Mouse (Mus musculus) limb, embryonic 11.5 days (tissue): ENCODE results near the gene Ece1. TPM values are rescaled to one million over a fixed set of nuclear protein-coding genes. Genes with fewer than 3 reads are reported as not detected.
A peak's percentile ranks its signal among the peaks of the same experiment; 100 is the strongest.
"Not testable (repeated sequence)": the region's sequence is repeated elsewhere in the genome, so short reads cannot be mapped to it uniquely, and the experiment has no call there.

Experiments used
- ATAC-seq: fragments of 200-750 bp; cut with Nextera tagmentation; 2 replicates; pipeline ENCODE4 v1.8.0; 2017; ENCODE audit warnings: low read depth; ENCODE audit not compliant: insufficient number of reproducible peaks, low FRiP score, low TSS enrichment
- DNase-seq: peaks from one replicate; pipeline ENCODE4 v3.0.0-alpha.2; 2015; ENCODE audit warnings: low spot score
- H3K27ac ChIP-seq: fragments of 300-500 bp; sonication (generic); replicated peaks from 2 replicates; pipeline ENCODE4 v1.5.1; 2014; ENCODE audit warnings: low read depth, mild to moderate bottlenecking, low read length
- H3K27me3 ChIP-seq: fragments of 300-500 bp; sonication (generic); 2 replicates; pipeline ENCODE4 v1.6.1; 2014; ENCODE audit warnings: mild to moderate bottlenecking, low read length, mixed read lengths; ENCODE audit not compliant: control insufficient read depth, insufficient read depth
- H3K36me3 ChIP-seq: fragments of 300-500 bp; sonication (generic); 2 replicates; pipeline ENCODE4 v1.6.1; 2014; ENCODE audit warnings: mild to moderate bottlenecking, low read length, moderate library complexity, mixed read lengths; ENCODE audit not compliant: control insufficient read depth, insufficient read depth
- H3K4me1 ChIP-seq: fragments of 300-500 bp; sonication (generic); 2 replicates; pipeline ENCODE4 v1.6.1; 2014; ENCODE audit warnings: low read length, mixed read lengths; ENCODE audit not compliant: control insufficient read depth, insufficient read depth
- H3K4me2 ChIP-seq: fragments of 300-500 bp; sonication (generic); 2 replicates; pipeline ENCODE4 v1.6.1; 2014; ENCODE audit warnings: low read depth, mild to moderate bottlenecking, moderate library complexity; ENCODE audit not compliant: severe bottlenecking
- H3K4me3 ChIP-seq: fragments of 300-500 bp; sonication (generic); 2 replicates; pipeline ENCODE4 v1.5.1; 2014; ENCODE audit warnings: low read depth, low read length
- H3K9ac ChIP-seq: fragments of 300-500 bp; sonication (generic); 2 replicates; pipeline ENCODE4 v1.6.1; 2014; ENCODE audit warnings: mild to moderate bottlenecking, low read length
- H3K9me3 ChIP-seq: fragments of 300-500 bp; sonication (generic); 2 replicates; pipeline ENCODE4 v1.6.1; 2016; ENCODE audit warnings: low read length; ENCODE audit not compliant: control insufficient read depth
- WGBS: fragments of 180-500 bp; shearing (Covaris S2); extraction: QIAGEN DNeasy Blood & Tissue Kit; methylation state at CpG from one replicate; pipeline ENCODE4 v1.1.7; 2014; 5-methylcytosine and 5-hydroxymethylcytosine counted together
- polyA plus RNA-seq: library from polyadenylated mRNA; unstranded; fragments of >200 nt; fragmentation: Nextera tagmentation; extraction: Ambion mirVana; gene quantifications from 2 replicates; pipeline ENCODE4 v1.2.1, GENCODE M21; 2014

Ece1 gene
- polyA plus RNA-seq, 1 experiment from 2014 or later, result 38.0 TPM

- H3K9ac ChIP-seq, result no peak overlapping the region
- H3K27me3 ChIP-seq, result no peaks in the 10 kb centered on the region
- DNase-seq (peak; percentile 84), ATAC-seq (no peak)
- H3K4me3 ChIP-seq, result no peak overlapping the region
- no peak overlapping the region for H3K27ac ChIP-seq
- no peak overlapping the region for H3K4me2 ChIP-seq
- H3K36me3 ChIP-seq, result peaks cover 25% of the 10 kb centered on the region
- H3K4me1 ChIP-seq, result no peaks in the 10 kb centered on the region
- WGBS, result 72% methylated on average over 9 of the region's 9 CpGs
- peaks cover 5% of the 10 kb centered on the region; the same call in 1 of the 2 replicates for H3K9me3 ChIP-seq
Measured at GRCm38 (mm10) chr4:137963881-137964584, 102.0 kb downstream of the Ece1 start.

GRCm38 (mm10) chr4:137964585-137964930 is 102.5 kb downstream of the Ece1 start:
- Histone ChIP-seq H3K9me3 (peaks cover 2% of the 10 kb centered on the region; the same call in 1 of the 2 replicates), H3K9ac (no peak overlapping the region), H3K4me1 (no peaks in the 10 kb centered on the region), H3K4me3 (no peak overlapping the region), H3K4me2 (no peak overlapping the region), H3K27ac (no peak overlapping the region), H3K36me3 (peaks cover 20% of the 10 kb centered on the region), H3K27me3 (no peaks in the 10 kb centered on the region)
- WGBS, result 94% methylated on average over 11 of the region's 11 CpGs
- DNase-seq (no peak), ATAC-seq (no peak)

GRCm38 (mm10) chr4:137968203-137968602 is 106.2 kb downstream of the Ece1 start:
- DNase-seq (peak; percentile 82), ATAC-seq (0 out of 2 replicates have a peak, but pooled peaks have one; percentile 44)
- Histone ChIP-seq H3K27ac (no peak overlapping the region), H3K4me3 (no peak overlapping the region), H3K27me3 (no peaks in the 10 kb centered on the region), H3K9ac (no peak overlapping the region), H3K4me1 (no peaks in the 10 kb centered on the region), H3K4me2 (no peak overlapping the region), H3K36me3 (no peaks in the 10 kb centered on the region; the same call in none of the 2 replicates), H3K9me3 (no peaks in the 10 kb centered on the region)
- 9% methylated on average over 9 of the region's 9 CpGs for WGBS

- not testable (repeated sequence) for H3K27ac ChIP-seq, H3K27me3 ChIP-seq, H3K4me3 ChIP-seq, H3K9me3 ChIP-seq, H3K36me3 ChIP-seq, H3K4me2 ChIP-seq, ATAC-seq, H3K4me1 ChIP-seq, H3K9ac ChIP-seq, DNase-seq
- WGBS, result no CpG with 5 or more reads among the region's 11 CpGs
Measured at GRCm38 (mm10) chr4:137970623-137971199, 108.7 kb downstream of the Ece1 start.

- not testable (repeated sequence) for DNase-seq, H3K4me3 ChIP-seq, H3K9me3 ChIP-seq, H3K27me3 ChIP-seq, H3K4me2 ChIP-seq, H3K36me3 ChIP-seq, H3K9ac ChIP-seq, H3K27ac ChIP-seq, ATAC-seq, H3K4me1 ChIP-seq
- WGBS, result no CpG with 5 or more reads among the region's 11 CpGs
Measured at GRCm38 (mm10) chr4:137974856-137975432, 112.9 kb downstream of the Ece1 start.

- not testable (repeated sequence) for H3K27ac ChIP-seq, H3K36me3 ChIP-seq, H3K4me1 ChIP-seq, H3K4me3 ChIP-seq, H3K4me2 ChIP-seq, H3K27me3 ChIP-seq, DNase-seq, H3K9ac ChIP-seq, ATAC-seq, H3K9me3 ChIP-seq
- no CpG with 5 or more reads among the region's 11 CpGs for WGBS
Measured at GRCm38 (mm10) chr4:137979066-137979644, 117.1 kb downstream of the Ece1 start.

- 63% methylated on average over 1 of the region's 1 CpGs for WGBS
- Histone ChIP-seq H3K4me2 (no peak overlapping the region), H3K27ac (no peak overlapping the region), H3K27me3 (no peaks in the 10 kb centered on the region), H3K4me3 (no peak overlapping the region), H3K9me3 (no peaks in the 10 kb centered on the region), H3K4me1 (no peaks in the 10 kb centered on the region), H3K9ac (no peak overlapping the region), H3K36me3 (no peaks in the 10 kb centered on the region)
- no peak for DNase-seq
- ATAC-seq, result no peak
Measured at GRCm38 (mm10) chr4:137982869-137983268, 120.8 kb downstream of the Ece1 start.

- no peak for ATAC-seq
- no peaks in the 10 kb centered on the region for H3K27me3 ChIP-seq
- 57% methylated on average over 10 of the region's 10 CpGs for WGBS
Measured at GRCm38 (mm10) chr4:137984212-137984611, 122.2 kb downstream of the Ece1 start.

More at GRCm38 (mm10) chr4:137984212-137984611, 122.2 kb downstream of the Ece1 start:
- Histone ChIP-seq H3K4me1 (no peaks in the 10 kb centered on the region), H3K4me2 (no peak overlapping the region), H3K4me3 (no peak overlapping the region), H3K36me3 (no peaks in the 10 kb centered on the region), H3K9me3 (no peaks in the 10 kb centered on the region), H3K27ac (no peak overlapping the region), H3K9ac (no peak overlapping the region)
- peak; percentile 32 for DNase-seq
